Mouse (Mus musculus) yolk sac, embryonic 10.5 days (tissue): ENCODE results near the gene Rgs11.
A peak's percentile ranks its signal among the peaks of the same experiment; 100 is the strongest.
"Not testable (repeated sequence)": the region's sequence is repeated elsewhere in the genome, so short reads cannot be mapped to it uniquely, and the experiment has no call there.

ENCODE experiments used
- DNase-seq: peaks from one replicate; pipeline ENCODE4 v3.0.0-alpha.2; 2017; ENCODE audit warnings: low spot score

The Rgs11 gene

DNA sequence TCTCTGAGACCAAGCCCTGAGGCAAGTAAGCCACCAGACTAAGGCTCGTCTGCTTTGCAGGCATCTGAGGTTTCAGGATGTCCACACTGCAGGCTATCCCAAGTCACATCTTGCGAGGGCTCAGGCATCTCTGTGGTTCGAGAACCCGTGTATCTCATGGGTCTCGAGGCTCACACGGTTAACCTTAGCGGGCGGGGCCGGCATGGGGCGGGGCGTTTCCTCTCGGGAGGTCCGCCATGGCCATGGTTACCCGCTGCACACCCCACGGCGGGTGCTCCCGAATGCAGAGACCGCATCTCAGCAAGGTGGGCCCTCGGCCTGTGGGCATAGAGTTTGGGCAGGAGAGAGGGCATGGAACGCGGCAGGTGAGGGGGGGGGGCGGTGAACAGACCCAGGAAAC, at the start of gene Rgs11:
Gene Rgs11 (plus strand): TSS at position 215 of the 400 bp plus-strand sequence.
- DNase-seq = no peak

DNA sequence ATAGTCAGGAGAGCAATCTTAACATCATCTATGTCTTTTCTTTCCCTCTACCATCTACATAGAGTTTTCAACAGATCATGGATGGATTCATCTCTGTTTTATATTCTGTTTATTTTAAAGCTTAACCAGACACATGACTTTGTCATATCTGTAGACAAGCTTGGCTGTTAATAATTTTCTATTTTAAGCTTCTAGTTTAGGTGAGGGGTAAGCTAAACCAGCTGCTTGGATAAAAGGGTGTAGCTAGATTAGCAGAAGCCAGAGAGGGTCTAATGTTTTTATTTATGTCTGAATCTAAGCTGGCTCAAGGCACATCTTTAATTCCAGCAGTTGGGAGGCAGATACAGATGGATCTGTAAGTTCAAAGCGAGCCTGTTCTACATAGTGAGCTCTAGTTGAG, 40.0 kb upstream of the Rgs11 start:
- DNase-seq = no peak

DNA sequence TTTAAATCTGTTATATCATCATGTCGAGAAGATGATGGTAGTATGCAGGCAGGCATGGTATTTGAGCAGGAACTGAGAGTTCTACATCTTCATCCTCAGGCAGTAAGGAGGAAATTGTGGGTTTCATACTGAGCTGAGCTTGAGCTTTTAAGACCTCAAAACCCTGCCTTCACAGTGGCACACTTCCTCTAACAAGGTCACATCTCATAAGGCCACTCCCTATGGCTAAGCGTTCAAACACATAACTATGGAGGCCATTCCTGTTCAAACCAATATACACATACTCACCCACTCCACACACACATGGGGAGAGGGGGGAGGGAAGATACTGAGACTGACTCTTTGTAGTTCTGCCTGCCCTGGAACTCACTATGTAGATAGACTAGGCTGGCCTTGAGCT, 34.7 kb upstream of the Rgs11 start:
- DNase-seq = no peak

DNA sequence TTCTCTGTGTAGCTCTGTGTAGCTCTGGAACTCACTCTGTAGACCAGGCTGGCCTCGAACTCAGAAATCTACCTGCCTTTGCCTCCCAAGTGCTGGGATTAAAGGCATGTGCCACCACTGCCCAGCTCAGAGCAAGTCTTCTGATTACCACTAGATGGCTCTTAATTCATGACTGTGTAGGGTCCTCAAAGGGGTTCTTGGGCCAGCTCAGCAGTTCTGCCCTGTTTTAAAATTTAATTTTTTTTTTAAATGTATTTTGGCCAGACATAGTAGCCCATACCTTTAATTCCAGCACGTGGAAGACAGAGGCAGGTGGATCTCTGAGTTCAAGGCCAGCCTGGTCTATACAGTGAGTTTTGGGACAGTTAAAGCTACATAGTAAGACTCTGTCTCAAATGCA, 27.5 kb upstream of the Rgs11 start:
- not testable (repeated sequence) for DNase-seq

- no peak for DNase-seq
Measured at GRCm38 (mm10) chr17:26178611-26179010, 24.1 kb upstream of the Rgs11 start.

DNA sequence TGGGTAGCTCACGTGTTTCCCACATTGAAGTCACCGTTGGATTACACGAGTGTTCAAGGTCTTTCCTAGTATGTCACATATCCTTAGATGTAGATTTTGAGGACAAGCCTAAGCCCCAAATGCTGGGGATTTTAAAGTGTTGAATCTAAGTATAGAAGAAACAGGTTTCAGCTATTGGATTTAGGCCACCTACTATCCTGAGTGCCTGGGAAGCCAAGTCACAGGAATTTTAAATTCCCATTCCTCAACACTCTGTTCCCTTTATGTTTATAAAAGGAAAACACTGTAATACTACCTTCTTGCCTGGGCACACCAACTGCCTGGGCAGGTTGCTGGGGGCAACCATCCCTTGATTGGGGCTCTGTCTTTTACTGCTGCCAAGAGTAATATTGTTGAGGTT, 21.6 kb upstream of the Rgs11 start:
- no peak for DNase-seq

DNA sequence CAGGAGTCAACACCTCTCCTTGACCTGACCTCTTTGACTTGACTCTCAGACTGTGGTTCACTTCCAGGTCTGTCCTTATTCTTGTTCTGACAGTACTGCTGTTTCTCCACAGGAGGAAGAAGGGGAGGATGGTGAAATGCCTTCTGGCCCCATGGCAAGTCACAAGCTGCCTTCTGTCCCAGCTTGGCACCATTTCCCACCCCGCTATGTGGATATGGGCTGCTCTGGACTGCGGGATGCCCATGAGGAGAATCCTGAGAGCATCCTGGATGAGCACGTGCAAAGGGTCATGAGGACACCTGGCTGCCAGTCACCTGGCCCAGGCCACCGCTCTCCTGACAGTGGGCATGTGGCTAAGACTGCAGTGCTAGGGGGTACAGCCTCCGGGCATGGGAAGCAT, 15.2 kb upstream of the Rgs11 start:
- no peak for DNase-seq

DNA sequence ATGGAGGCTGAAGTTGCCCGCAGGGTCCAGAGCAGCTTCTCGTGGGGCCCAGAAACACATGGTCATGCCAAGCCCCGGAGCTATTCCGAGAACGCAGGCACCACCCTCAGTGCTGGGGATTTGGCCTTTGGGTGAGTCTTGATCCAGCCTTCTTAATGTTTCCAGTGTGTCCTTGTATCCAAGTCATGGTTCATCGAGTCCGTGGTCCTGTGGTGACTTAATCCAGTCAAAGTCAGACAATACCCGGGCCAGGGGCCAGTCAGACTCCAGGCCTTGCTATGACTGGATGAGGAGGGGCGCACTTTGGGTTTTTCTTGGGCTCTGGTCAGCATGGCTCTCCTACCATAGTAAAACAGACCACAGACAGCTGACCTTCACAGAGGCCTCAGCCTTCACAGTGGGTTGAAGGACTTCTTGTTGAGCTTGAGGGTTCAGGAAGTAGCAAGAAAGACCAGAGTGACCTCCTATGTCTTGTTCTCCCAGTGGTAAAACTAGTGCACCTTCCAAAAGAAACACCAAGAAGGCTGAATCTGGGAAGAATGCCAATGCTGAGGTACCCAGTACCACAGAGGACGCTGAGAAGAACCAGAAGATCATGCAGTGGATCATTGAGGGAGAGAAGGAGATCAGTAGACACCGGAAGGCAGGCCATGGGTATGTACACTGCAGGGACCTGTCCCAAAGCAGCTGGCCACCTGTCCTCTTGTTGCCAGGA, 14.5 kb upstream of the Rgs11 start:
- no peak for DNase-seq

DNA sequence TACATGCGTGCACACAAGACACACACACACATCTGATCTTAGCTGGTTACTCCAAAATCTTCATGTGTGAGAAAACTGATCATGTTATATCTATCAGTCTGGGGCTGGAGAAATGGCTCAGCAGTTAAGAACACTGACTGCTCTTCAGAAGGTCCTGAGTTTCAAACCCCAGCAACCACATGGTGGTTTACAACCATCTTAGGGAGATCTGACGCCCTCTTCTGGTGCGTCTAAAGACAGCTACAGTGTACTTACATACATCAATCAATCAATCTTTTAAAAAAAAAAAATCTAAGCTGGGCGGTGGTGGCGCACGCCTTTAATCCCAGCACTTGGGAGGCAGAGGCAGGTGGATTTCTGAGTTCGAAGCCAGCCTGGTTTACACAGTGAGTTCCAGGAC, 11.3 kb upstream of the Rgs11 start:
- not testable (repeated sequence) for DNase-seq

DNA sequence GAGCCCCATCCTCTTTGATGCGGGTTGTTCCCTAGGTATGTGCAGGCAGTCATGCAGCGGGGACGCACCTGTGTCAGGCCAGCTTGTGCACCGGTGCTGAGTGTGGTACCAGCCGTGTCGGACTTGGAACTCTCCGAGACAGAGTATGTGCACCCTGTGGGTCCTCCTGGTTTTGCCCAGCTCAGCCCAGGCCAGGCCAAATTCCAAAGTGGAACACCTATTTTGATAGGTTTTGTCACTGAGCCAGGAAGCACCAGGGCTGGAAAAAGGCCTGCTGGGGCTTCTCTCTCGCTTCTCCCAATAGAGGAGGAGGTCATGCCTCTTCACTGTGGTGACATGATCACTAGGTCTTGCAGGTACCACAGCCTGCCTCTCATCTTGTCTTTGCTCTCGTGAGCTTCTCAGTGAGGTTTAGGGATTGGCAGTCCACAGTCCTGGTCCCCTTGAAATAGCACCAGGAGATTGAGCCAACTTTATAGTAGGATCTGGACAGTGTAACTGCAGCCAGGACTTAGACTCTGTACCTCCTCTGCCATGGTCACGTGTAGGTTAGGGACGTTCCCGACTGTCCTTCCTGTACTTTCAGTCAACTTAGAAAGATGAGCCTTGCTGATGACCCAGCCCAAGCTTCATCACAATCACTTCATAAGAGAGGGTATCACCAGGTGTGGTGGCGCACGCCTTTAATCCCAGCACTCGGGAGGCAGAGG, 10.1 kb upstream of the Rgs11 start:
- DNase-seq = no peak

DNA sequence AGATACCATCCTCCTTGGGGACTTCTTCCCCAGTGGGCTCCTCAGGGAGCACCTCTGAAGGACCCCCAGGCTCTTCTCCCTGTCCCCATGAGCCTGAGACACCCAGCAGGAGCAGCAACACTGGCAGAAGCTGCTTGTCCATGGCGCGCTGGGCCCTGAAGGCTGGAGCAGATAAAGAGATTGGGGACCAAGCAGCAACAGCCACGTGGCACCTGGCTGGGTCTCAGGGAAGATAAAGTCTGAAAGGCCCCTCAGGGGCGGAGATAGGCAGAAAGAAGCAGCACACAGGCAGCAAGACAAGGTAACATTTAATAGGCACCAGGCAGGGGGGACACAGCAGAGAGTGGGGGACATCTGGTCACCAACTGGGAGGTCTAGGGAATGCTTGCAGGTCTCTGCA, 3.9 kb upstream of the Rgs11 start, which contains the start of gene Pdia2:
Gene Pdia2 (minus strand): TSS at position 196 of the 400 bp plus-strand sequence.
- no peak for DNase-seq

GRCm38 (mm10) chr17:26200831-26201705, 1.7 kb upstream of the Rgs11 start:
- peak; percentile 31 for DNase-seq

DNA sequence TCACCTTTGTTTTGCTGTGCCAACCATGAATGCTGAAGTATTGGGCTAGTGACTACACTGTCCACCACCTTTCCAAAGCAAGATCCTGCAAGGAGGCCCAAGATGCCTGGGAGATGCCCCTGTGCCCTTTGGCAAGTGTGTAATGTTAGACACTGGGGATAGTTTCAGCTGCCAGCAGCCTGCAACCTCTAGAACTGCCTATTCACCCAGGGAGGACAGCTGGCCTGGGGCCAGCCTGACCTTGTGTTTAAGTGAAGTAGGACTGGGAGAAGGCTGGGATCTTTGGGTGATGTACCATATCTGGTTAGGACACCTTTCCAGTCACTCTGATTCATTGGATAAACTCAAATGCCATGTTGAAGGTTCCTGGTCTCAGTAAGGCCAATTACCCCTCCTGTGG, 753 bp upstream of the Rgs11 start:
- DNase-seq = no peak

- no peak for DNase-seq
Measured at GRCm38 (mm10) chr17:26203321-26203811, 615 bp downstream of the Rgs11 start.

- DNase-seq = no peak
Measured at GRCm38 (mm10) chr17:26204766-26205165, 2.0 kb downstream of the Rgs11 start.

- DNase-seq = no peak
Measured at GRCm38 (mm10) chr17:26206392-26206791, 3.6 kb downstream of the Rgs11 start.

- no peak for DNase-seq
Measured at GRCm38 (mm10) chr17:26207686-26208085, 4.9 kb downstream of the Rgs11 start, which contains the start of gene Arhgdig. Gene Arhgdig, minus strand, starts transcription at chr17:26207786.

DNA sequence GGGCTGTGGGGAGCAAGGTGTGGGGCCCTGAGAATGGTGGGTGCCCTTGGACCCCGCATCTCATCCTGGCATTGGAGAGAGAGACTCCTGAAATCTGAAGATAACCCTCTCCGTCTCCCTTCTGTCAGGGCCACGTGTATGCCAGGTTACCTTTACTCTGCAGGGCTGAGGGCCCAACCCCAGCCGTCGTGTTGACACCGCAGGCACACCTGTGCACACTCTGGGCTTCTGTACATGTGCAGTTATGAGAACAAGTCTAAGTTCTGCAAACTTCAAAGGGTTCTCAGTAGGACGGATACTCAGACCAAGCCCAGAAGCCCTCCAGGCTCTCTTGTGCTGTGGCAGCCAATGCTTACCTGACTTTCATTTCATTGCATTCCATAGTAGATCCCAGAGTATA, 9.5 kb downstream of the Rgs11 start:
- no peak for DNase-seq

- DNase-seq = no peak
Measured at GRCm38 (mm10) chr17:26212681-26213080, 9.9 kb downstream of the Rgs11 start.

DNA sequence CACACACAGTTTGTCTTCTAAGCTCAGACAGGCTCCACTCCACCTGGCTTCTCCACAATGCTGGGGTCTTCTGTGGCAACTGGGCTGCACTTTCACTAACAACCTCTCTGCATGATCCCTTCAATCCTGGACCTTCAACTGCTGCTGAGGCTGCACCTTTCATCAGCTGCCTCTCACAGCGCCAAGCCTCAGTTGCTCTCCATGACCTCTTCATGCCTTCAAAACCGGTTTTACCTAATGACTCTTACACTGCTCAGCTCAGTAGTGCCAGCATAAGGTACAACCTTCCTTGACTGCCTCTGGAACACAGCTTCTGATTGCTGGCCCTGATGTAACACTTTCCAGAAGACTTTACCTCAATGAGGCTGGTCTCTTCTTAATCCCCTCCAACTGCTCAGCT, 18.8 kb downstream of the Rgs11 start:
- DNase-seq = peak; percentile 29

- no peak for DNase-seq
Measured at GRCm38 (mm10) chr17:26225150-26225549, 22.4 kb downstream of the Rgs11 start.

DNA sequence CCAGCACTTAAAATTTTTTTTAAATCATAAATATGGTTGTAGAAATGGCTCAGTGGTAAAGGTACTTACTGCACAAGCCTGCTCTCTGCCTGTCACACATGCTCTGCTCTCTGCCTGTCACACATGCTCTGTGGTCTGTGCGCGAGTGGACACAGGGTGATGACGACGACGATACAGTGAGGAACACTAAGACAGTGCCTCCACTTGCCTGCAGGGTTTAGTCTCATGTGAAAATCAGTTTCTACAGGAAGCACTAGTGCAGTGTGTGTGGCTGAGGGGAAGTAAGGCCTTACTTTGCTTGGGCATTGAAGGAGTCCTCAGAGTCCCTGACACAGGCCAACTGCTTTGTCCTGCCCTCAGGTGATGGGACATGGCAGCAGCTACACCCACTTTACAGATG, 27.0 kb downstream of the Rgs11 start:
- DNase-seq = no peak
